Mouse (Mus musculus): ENCODE data around the gene Bptf. TPM values are rescaled to one million over a fixed set of nuclear protein-coding genes. Genes with fewer than 3 reads are reported as not detected.

Bptf gene
- polyA plus RNA-seq, 1 experiment from 2014 or later: 14.4 TPM

- no peak overlapping the region for H3K4me3 ChIP-seq (ENCODE audit: low read depth, low read length)
- no peak overlapping the region for H3K27ac ChIP-seq (ENCODE audit: low read depth, low read length)
- no peaks in the 10 kb centered on the region for H3K9me3 ChIP-seq (ENCODE audit: control insufficient read depth)
- WGBS: 38% methylated on average over 2 of the region's 2 CpGs
- H3K4me2 ChIP-seq (replicated peaks; ENCODE audit: low read depth): no peak overlapping the region
- H3K36me3 ChIP-seq (ENCODE audit: control insufficient read depth, insufficient read depth): peaks cover 14% of the 10 kb centered on the region
- H3K9ac ChIP-seq (ENCODE audit: low read depth, low read length): no peak overlapping the region
- H3K27me3 ChIP-seq (replicated peaks; ENCODE audit: control insufficient read depth, insufficient read depth, low read length): no peaks in the 10 kb centered on the region
- no peak for ATAC-seq
- TF ChIP-seq CTCF (IDR thresholded peaks at IDR 0.05; ENCODE audit: low read depth): no peak
- H3K4me1 ChIP-seq (replicated peaks; ENCODE audit: control insufficient read depth, insufficient read depth, low read length): no peaks in the 10 kb centered on the region
These were observed 28.7 kb downstream of the Bptf start for GRCm38 (mm10) chr11:107103224-107103589.

DNA sequence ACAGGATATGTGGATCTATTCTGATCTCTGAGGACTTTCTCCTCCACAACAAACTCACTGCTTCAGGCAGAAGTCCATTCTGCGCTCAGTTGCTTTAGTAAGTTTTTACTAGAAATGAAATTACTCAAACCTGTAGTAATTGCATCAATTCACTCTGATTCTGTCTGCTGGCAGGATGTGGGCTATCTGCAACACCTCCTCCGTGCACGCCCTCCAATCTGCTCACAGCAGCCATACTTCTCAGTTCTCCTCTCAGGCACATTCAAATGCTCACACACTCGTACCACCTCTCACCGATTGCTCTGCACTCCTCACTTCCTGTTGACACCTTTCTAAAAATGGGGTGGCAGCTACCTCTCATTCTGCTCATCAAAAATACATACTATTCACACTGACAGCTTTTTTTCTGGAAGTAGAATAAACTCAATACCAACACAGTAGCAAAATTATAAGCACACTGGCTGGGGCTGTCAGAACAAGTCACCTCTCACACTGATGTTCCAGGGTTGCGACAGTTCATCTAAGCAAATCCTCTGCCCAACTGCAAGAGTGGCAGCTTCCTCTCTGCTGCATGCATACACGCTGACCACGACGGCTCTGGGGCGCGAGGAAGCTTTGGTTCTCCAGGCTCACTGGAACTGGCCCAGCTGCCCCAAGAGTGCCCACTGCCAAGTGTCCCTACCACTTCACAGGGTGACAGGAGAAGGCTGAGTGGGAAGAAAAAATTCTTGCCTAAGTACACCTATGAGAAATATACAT is 29.3 kb downstream of the Bptf start:
- H3K36me3 ChIP-seq (ENCODE audit: control insufficient read depth, insufficient read depth): peaks cover 18% of the 10 kb centered on the region
- no peaks in the 10 kb centered on the region for H3K27me3 ChIP-seq (replicated peaks; ENCODE audit: control insufficient read depth, insufficient read depth, low read length)
- H3K9ac ChIP-seq (ENCODE audit: low read depth, low read length): no peak overlapping the region
- TF ChIP-seq CTCF (IDR thresholded peaks at IDR 0.05; ENCODE audit: low read depth): no peak
- no peaks in the 10 kb centered on the region for H3K4me1 ChIP-seq (replicated peaks; ENCODE audit: control insufficient read depth, insufficient read depth, low read length)
- 67% methylated on average over 11 of the region's 11 CpGs for WGBS
- no peak for ATAC-seq
- H3K4me2 ChIP-seq (replicated peaks; ENCODE audit: low read depth): no peak overlapping the region
- no peak overlapping the region; the same call in 1 of the 2 replicates for H3K27ac ChIP-seq (ENCODE audit: low read depth, low read length)
- no peak overlapping the region for H3K4me3 ChIP-seq (ENCODE audit: low read depth, low read length)
- no peaks in the 10 kb centered on the region for H3K9me3 ChIP-seq (ENCODE audit: control insufficient read depth)

GRCm38 (mm10) chr11:107096973-107097372 is 35.0 kb downstream of the Bptf start:
- no peaks in the 10 kb centered on the region for H3K27me3 ChIP-seq (replicated peaks; ENCODE audit: control insufficient read depth, insufficient read depth, low read length)
- TF ChIP-seq CTCF (IDR thresholded peaks at IDR 0.05; ENCODE audit: low read depth): no peak

DNA sequence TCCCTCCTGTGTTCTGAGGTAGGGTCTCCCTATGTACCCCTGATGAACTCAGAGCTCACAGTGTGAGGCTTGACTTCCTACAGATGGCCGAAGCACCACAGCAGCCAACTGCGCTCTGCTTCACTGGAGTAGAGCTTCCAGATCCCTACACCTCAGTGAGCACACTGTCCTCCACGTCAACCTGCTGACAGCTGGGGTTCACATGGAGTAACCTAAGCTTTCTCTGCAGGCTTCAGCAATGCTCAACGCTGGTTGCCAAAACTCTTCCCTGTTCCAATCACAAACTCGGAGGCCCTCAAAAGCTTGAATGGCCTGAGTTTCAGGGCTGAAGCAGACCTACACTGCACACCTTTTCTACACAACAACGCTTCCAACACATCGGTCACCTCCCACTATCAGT is 38.1 kb downstream of the Bptf start:
- Histone ChIP-seq H3K9ac (ENCODE audit: low read depth, low read length) (no peak overlapping the region), H3K4me1 (replicated peaks; ENCODE audit: control insufficient read depth, insufficient read depth, low read length) (no peaks in the 10 kb centered on the region), H3K4me3 (ENCODE audit: low read depth, low read length) (no peak overlapping the region), H3K4me2 (replicated peaks; ENCODE audit: low read depth) (no peak overlapping the region), H3K27me3 (replicated peaks; ENCODE audit: control insufficient read depth, insufficient read depth, low read length) (no peaks in the 10 kb centered on the region), H3K36me3 (ENCODE audit: control insufficient read depth, insufficient read depth) (peaks cover 52% of the 10 kb centered on the region), H3K9me3 (ENCODE audit: control insufficient read depth) (no peaks in the 10 kb centered on the region), H3K27ac (ENCODE audit: low read depth, low read length) (no peak overlapping the region)
- ATAC-seq: no peak
- no peak for TF ChIP-seq CTCF (IDR thresholded peaks at IDR 0.05; ENCODE audit: low read depth)
- WGBS: 91% methylated on average over 7 of the region's 7 CpGs

More at GRCm38 (mm10) chr11:107096973-107097372, 35.0 kb downstream of the Bptf start:
- 89% methylated on average over 5 of the region's 5 CpGs for WGBS
- Histone ChIP-seq H3K9me3 (ENCODE audit: control insufficient read depth) (no peaks in the 10 kb centered on the region), H3K4me3 (ENCODE audit: low read depth, low read length) (no peak overlapping the region), H3K4me2 (replicated peaks; ENCODE audit: low read depth) (no peak overlapping the region), H3K9ac (ENCODE audit: low read depth, low read length) (no peak overlapping the region), H3K36me3 (ENCODE audit: control insufficient read depth, insufficient read depth) (peaks cover 43% of the 10 kb centered on the region), H3K27ac (ENCODE audit: low read depth, low read length) (no peak overlapping the region), H3K4me1 (replicated peaks; ENCODE audit: control insufficient read depth, insufficient read depth, low read length) (no peaks in the 10 kb centered on the region)
- ATAC-seq: no peak

- Histone ChIP-seq H3K9me3 (ENCODE audit: control insufficient read depth) (no peaks in the 10 kb centered on the region), H3K4me1 (replicated peaks; ENCODE audit: control insufficient read depth, insufficient read depth, low read length) (no peaks in the 10 kb centered on the region), H3K9ac (ENCODE audit: low read depth, low read length) (no peak overlapping the region), H3K4me2 (replicated peaks; ENCODE audit: low read depth) (no peak overlapping the region), H3K36me3 (ENCODE audit: control insufficient read depth, insufficient read depth) (peaks cover 42% of the 10 kb centered on the region), H3K27ac (ENCODE audit: low read depth, low read length) (no peak overlapping the region), H3K27me3 (replicated peaks; ENCODE audit: control insufficient read depth, insufficient read depth, low read length) (no peaks in the 10 kb centered on the region), H3K4me3 (ENCODE audit: low read depth, low read length) (no peak overlapping the region)
- WGBS: 87% methylated on average over 7 of the region's 7 CpGs
- TF ChIP-seq CTCF (IDR thresholded peaks at IDR 0.05; ENCODE audit: low read depth): no peak
- ATAC-seq: no peak
These were observed 39.3 kb downstream of the Bptf start for GRCm38 (mm10) chr11:107092637-107093036.

DNA sequence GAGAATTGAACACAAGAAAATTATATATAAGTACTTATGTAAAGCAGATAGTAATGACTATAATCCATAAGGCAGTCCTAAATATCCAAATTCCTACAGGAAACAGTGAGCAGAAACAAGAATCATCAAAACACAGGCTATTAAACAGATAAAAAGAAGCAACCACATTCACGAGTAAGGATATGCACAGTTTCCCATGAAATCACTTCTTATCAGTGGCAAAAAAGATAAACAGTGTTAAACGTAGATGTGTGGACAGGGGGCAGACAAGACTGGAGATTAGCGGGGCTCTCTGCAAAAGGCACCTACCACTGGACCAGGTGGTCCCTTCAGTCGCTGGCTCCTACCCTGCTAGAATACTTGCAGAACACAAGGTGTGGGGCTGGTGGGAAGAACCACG is 46.1 kb downstream of the Bptf start:
- WGBS: 62% methylated on average over 5 of the region's 5 CpGs
- no peak for TF ChIP-seq CTCF (IDR thresholded peaks at IDR 0.05; ENCODE audit: low read depth)
- H3K9ac ChIP-seq (ENCODE audit: low read depth, low read length): no peak overlapping the region
- H3K27ac ChIP-seq (ENCODE audit: low read depth, low read length): no peak overlapping the region
- H3K4me1 ChIP-seq (replicated peaks; ENCODE audit: control insufficient read depth, insufficient read depth, low read length): no peaks in the 10 kb centered on the region
- H3K27me3 ChIP-seq (replicated peaks; ENCODE audit: control insufficient read depth, insufficient read depth, low read length): no peaks in the 10 kb centered on the region
- ATAC-seq: no peak
- peaks cover 38% of the 10 kb centered on the region for H3K36me3 ChIP-seq (ENCODE audit: control insufficient read depth, insufficient read depth)
- no peak overlapping the region for H3K4me2 ChIP-seq (replicated peaks; ENCODE audit: low read depth)
- H3K9me3 ChIP-seq (ENCODE audit: control insufficient read depth): no peaks in the 10 kb centered on the region
- H3K4me3 ChIP-seq (ENCODE audit: low read depth, low read length): no peak overlapping the region

Measured in intestine, postnatal 0 days (tissue).